Mouse (Mus musculus): ENCODE results near the gene Gm4969. TPM values are rescaled to one million over a fixed set of nuclear protein-coding genes. Genes with fewer than 3 reads are reported as not detected.
A peak's percentile ranks its signal among the peaks of the same experiment; 100 is the strongest.
"Not testable (repeated sequence)": the region's sequence is repeated elsewhere in the genome, so short reads cannot be mapped to it uniquely, and the experiment has no call there.

The Gm4969 gene
- polyA plus RNA-seq, 1 experiment: 0.80 TPM

DNA sequence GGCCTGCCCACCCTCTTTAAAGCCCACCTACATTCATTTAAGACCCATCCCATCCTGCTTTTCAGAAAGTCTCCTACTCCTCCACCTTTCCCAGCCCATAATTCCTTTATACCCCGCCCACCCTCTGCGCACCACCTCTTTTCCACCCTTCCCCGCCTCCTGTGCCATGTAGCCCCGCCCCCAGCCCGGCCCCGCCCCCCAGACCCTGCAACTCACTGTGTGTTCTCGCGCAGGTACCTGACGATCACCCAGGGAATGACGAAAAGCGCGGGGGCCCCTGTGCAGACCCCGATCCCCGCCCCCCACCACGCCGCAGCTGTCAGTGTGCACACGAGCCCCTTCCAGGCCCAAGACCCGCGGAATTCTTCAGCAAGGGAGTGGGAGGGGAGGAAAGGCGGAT is 41.9 kb upstream of the Gm4969 start:
- H3K4me1 ChIP-seq (ENCODE audit: control insufficient read depth, insufficient read depth, low read length): peaks cover 14% of the 10 kb centered on the region
- 2% methylated on average over 20 of the region's 20 CpGs for WGBS
- DNase-seq: no peak
- H3K27me3 ChIP-seq (ENCODE audit: control insufficient read depth, insufficient read depth, low read length): no peaks in the 10 kb centered on the region
- TF ChIP-seq POLR2A (IDR thresholded peaks at IDR 0.05; ENCODE audit: borderline replicate concordance, insufficient read depth, low read length): no peak
- TF ChIP-seq CTCF (IDR thresholded peaks at IDR 0.05; ENCODE audit: borderline replicate concordance, insufficient read depth, low read depth, low read length): no peak
- no peak overlapping the region for H3K27ac ChIP-seq (ENCODE audit: insufficient read depth, low read length)
- no peak overlapping the region for H3K4me3 ChIP-seq (replicated peaks; ENCODE audit: insufficient read depth, low read depth, low read length)

GRCm38 (mm10) chr7:19159411-19159810 is 41.2 kb upstream of the Gm4969 start:
- Histone ChIP-seq H3K4me3 (replicated peaks; ENCODE audit: insufficient read depth, low read depth, low read length) (no peak overlapping the region), H3K27ac (ENCODE audit: insufficient read depth, low read length) (no peak overlapping the region), H3K27me3 (ENCODE audit: control insufficient read depth, insufficient read depth, low read length) (no peaks in the 10 kb centered on the region), H3K4me1 (ENCODE audit: control insufficient read depth, insufficient read depth, low read length) (peaks cover 14% of the 10 kb centered on the region)
- TF ChIP-seq CTCF (IDR thresholded peaks at IDR 0.05; ENCODE audit: borderline replicate concordance, insufficient read depth, low read depth, low read length) (no peak), POLR2A (IDR thresholded peaks at IDR 0.05; ENCODE audit: borderline replicate concordance, insufficient read depth, low read length) (no peak)
- 13% methylated on average over 18 of the region's 18 CpGs for WGBS
- no peak for DNase-seq

DNA sequence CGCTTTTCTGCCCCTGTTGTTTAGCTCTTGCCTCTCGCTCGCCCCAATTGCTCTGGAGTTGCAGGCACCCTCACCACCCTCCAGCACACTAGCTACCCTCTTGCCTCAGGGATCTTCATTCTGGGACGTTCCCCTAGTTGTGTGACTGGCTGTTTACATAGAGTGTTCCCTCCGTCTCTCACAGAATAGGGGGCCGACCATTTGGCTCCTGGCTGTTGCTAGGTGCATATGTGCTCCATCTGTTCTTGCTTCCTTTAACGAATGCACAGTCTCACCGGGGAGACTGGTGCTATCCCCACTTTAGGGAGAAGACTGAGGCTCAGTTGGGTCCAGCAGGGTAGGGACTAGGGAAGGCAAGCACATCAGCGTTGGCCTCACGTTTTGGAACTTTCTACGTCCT is 40.4 kb upstream of the Gm4969 start:
- no peak for TF ChIP-seq POLR2A (IDR thresholded peaks at IDR 0.05; ENCODE audit: borderline replicate concordance, insufficient read depth, low read length)
- no peak for TF ChIP-seq CTCF (IDR thresholded peaks at IDR 0.05; ENCODE audit: borderline replicate concordance, insufficient read depth, low read depth, low read length)
- Histone ChIP-seq H3K27me3 (ENCODE audit: control insufficient read depth, insufficient read depth, low read length) (no peaks in the 10 kb centered on the region), H3K4me3 (replicated peaks; ENCODE audit: insufficient read depth, low read depth, low read length) (no peak overlapping the region), H3K27ac (ENCODE audit: insufficient read depth, low read length) (no peak overlapping the region), H3K4me1 (ENCODE audit: control insufficient read depth, insufficient read depth, low read length) (peaks cover 14% of the 10 kb centered on the region)
- WGBS: 64% methylated on average over 11 of the region's 11 CpGs
- no peak for DNase-seq

- TF ChIP-seq POLR2A (IDR thresholded peaks at IDR 0.05; ENCODE audit: borderline replicate concordance, insufficient read depth, low read length) (no peak), CTCF (IDR thresholded peaks at IDR 0.05; ENCODE audit: borderline replicate concordance, insufficient read depth, low read depth, low read length) (peak; percentile 90)
- H3K27me3 ChIP-seq (ENCODE audit: control insufficient read depth, insufficient read depth, low read length): no peaks in the 10 kb centered on the region
- H3K27ac ChIP-seq (ENCODE audit: insufficient read depth, low read length): no peak overlapping the region
- H3K4me3 ChIP-seq (replicated peaks; ENCODE audit: insufficient read depth, low read depth, low read length): peak overlapping the region; percentile 20
- WGBS: 6% methylated on average over 30 of the region's 30 CpGs
- peaks cover 14% of the 10 kb centered on the region for H3K4me1 ChIP-seq (ENCODE audit: control insufficient read depth, insufficient read depth, low read length)
- peak; percentile 92 to 97 for DNase-seq
Measured at GRCm38 (mm10) chr7:19157160-19157800, 39.1 kb upstream of the Gm4969 start.

- TF ChIP-seq CTCF (IDR thresholded peaks at IDR 0.05; ENCODE audit: borderline replicate concordance, insufficient read depth, low read depth, low read length) (peak; percentile 43; the same call in 1 of the 2 replicates), POLR2A (IDR thresholded peaks at IDR 0.05; ENCODE audit: borderline replicate concordance, insufficient read depth, low read length) (no peak)
- DNase-seq: no peak
Measured at GRCm38 (mm10) chr7:19155825-19156475, 37.8 kb upstream of the Gm4969 start.

DNA sequence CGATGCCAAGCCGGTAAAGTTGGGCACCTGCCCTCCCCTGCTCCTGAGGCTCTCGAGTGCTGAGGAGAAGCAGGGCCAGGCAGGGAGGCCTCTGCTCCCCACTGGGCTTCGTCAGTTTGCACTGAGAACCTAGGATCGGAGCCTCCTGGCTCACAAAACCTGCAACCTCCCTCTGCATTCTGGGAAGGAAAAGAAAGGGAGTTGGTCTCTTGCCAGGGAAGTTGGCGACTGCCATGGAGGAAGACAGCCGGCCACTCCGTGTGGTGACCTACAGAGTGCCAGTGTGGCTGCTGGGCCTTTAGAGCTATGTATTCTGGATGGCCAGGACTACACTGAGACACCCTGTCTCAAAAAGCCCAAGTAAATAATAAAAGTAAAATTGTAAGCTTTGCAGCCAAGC is 36.6 kb upstream of the Gm4969 start:
- Histone ChIP-seq H3K4me3 (replicated peaks; ENCODE audit: insufficient read depth, low read depth, low read length) (no peak overlapping the region), H3K4me1 (ENCODE audit: control insufficient read depth, insufficient read depth, low read length) (peaks cover 19% of the 10 kb centered on the region), H3K27ac (ENCODE audit: insufficient read depth, low read length) (no peak overlapping the region), H3K27me3 (ENCODE audit: control insufficient read depth, insufficient read depth, low read length) (no peaks in the 10 kb centered on the region)
- 10% methylated on average over 8 of the region's 8 CpGs for WGBS
- peak; percentile 28 to 55 for DNase-seq
- TF ChIP-seq CTCF (IDR thresholded peaks at IDR 0.05; ENCODE audit: borderline replicate concordance, insufficient read depth, low read depth, low read length): no peak
- no peak for TF ChIP-seq POLR2A (IDR thresholded peaks at IDR 0.05; ENCODE audit: borderline replicate concordance, insufficient read depth, low read length)

More at GRCm38 (mm10) chr7:19155825-19156475, 37.8 kb upstream of the Gm4969 start:
- Histone ChIP-seq H3K27ac (ENCODE audit: insufficient read depth, low read length) (no peak overlapping the region), H3K4me1 (ENCODE audit: control insufficient read depth, insufficient read depth, low read length) (peaks cover 14% of the 10 kb centered on the region), H3K27me3 (ENCODE audit: control insufficient read depth, insufficient read depth, low read length) (no peaks in the 10 kb centered on the region), H3K4me3 (replicated peaks; ENCODE audit: insufficient read depth, low read depth, low read length) (no peak overlapping the region)
- 68% methylated on average over 13 of the region's 13 CpGs for WGBS

- 82% methylated on average over 10 of the region's 10 CpGs for WGBS
- not testable (repeated sequence) for H3K27ac ChIP-seq (ENCODE audit: insufficient read depth, low read length); H3K4me3 ChIP-seq (replicated peaks; ENCODE audit: insufficient read depth, low read depth, low read length); H3K4me1 ChIP-seq (ENCODE audit: control insufficient read depth, insufficient read depth, low read length); H3K27me3 ChIP-seq (ENCODE audit: control insufficient read depth, insufficient read depth, low read length); DNase-seq
Measured at GRCm38 (mm10) chr7:19151121-19151520, 33.0 kb upstream of the Gm4969 start.

- DNase-seq: peak; percentile 95 to 97
- TF ChIP-seq POLR2A (IDR thresholded peaks at IDR 0.05; ENCODE audit: borderline replicate concordance, insufficient read depth, low read length): peak; percentile 88
- no peak for TF ChIP-seq CTCF (IDR thresholded peaks at IDR 0.05; ENCODE audit: borderline replicate concordance, insufficient read depth, low read depth, low read length)
- under 1% methylated on average over 24 of the region's 24 CpGs for WGBS
- Histone ChIP-seq H3K4me3 (replicated peaks; ENCODE audit: insufficient read depth, low read depth, low read length) (peak within 1 kb of the TSS; percentile 90), H3K27me3 (ENCODE audit: control insufficient read depth, insufficient read depth, low read length) (no peaks in the 10 kb centered on the region), H3K27ac (ENCODE audit: insufficient read depth, low read length) (peak within 1 kb of the TSS; percentile 48), H3K4me1 (ENCODE audit: control insufficient read depth, insufficient read depth, low read length) (peaks cover 9% of the 10 kb centered on the region)
Measured at GRCm38 (mm10) chr7:19149626-19150025, 31.5 kb upstream of the Gm4969 start, which contains the start of gene Snrpd2. Gene Snrpd2 (plus strand): TSS chr7:19149722.
